Mouse (Mus musculus) E14TG2a.4 (cell line): ENCODE results near the gene Zdhhc18.

Experiments
- CTCF ChIP-seq: conservative IDR thresholded peaks from 2 replicates; pipeline ENCODE4 v1.5.1; 2014; ENCODE audit warnings: low read length
- NANOG ChIP-seq: IDR thresholded peaks from 2 replicates; pipeline ENCODE4 v1.6.1; 2014; ENCODE audit warnings: borderline replicate concordance, low read length, mixed read lengths
- POU5F1 ChIP-seq: IDR thresholded peaks from 2 replicates; pipeline ENCODE4 v1.6.1; 2014; ENCODE audit warnings: low read length, borderline replicate concordance

- no peak for TF ChIP-seq CTCF
- TF ChIP-seq NANOG = no peak
- TF ChIP-seq POU5F1 = no peak
Observed at GRCm38 (mm10) chr4:133570066-133570466, 79.9 kb downstream of the Zdhhc18 start.
